In genomic region chr5:97097631-97098041, GRCm38 (mm10) we compare ENCODE assay signal across 16 mouse cellular contexts. TPM values are rescaled to one million over a fixed set of nuclear protein-coding genes. Genes with fewer than 3 reads are reported as not detected.
DNase-seq lines count a peak whose midpoint lies in the region; ATAC-seq and TF ChIP-seq lines count a peak whose summit lies in the region.
"Had no signal": no experiment of that assay in that cellular context is flagged by ENCODE, and none has a peak within 500 bp of the region (broad histone marks: within the 10 kb centered on the region; RNA-seq: fewer than 3 reads in every experiment).

No protein-coding gene starts in this region.

- dilution Hi-C loops in CH12.LX (cut with MboI; ENCODE audit: extremely low pct_ligation_motif_present, extremely low pct_unique_long_range_greater_than_20kb, low sequenced_read_pairs), result no loop called here

- no peak for TF ChIP-seq RAD21 in CH12.LX (IDR thresholded peaks at IDR 0.05; ENCODE audit: low read depth, low read length)

- no peak for TF ChIP-seq EP300 in heart, postnatal 0 days (IDR thresholded peaks at IDR 0.05; ENCODE audit: low read depth)
- no peak for TF ChIP-seq EP300 in CH12.LX (IDR thresholded peaks at IDR 0.05; ENCODE audit: low read length)

- in situ Hi-C loops in CH12.LX (cut with MboI; ENCODE audit: low pct_ligation_motif_present, low pct_unique_long_range_greater_than_20kb, low sequenced_read_pairs), result no loop called here

- H3K4me1 ChIP-seq in heart, postnatal 0 days (ENCODE audit: control insufficient read depth, insufficient read depth), result no peaks in the 10 kb centered on the region
- 0 out of 2 replicates have a peak, but pooled peaks cover 6% of the 10 kb centered on the region for H3K4me1 ChIP-seq in heart, embryonic 12.5 days (replicated peaks)
- no peaks in the 10 kb centered on the region for H3K4me1 ChIP-seq in CH12.LX (ENCODE audit: control insufficient read depth in 1 of 2, insufficient read depth in 2 of 2)
- H3K4me1 ChIP-seq in midbrain, embryonic 10.5 days, result peaks cover 5% of the 10 kb centered on the region
- H3K4me1 ChIP-seq: limb, embryonic 15.5 days had no signal

- ATAC-seq in heart, postnatal 0 days (ENCODE audit: insufficient read depth, low read depth), result 0 out of 2 replicates have a peak, but pooled peaks have one; percentile 33
- ATAC-seq in heart, embryonic 12.5 days (ENCODE audit: insufficient number of reproducible peaks, low FRiP score), result no peak

- H3K9ac ChIP-seq in heart, postnatal 0 days (replicated peaks; ENCODE audit: low read depth, low read length), result no peak overlapping the region
- H3K9ac ChIP-seq in heart, embryonic 12.5 days, result no peak overlapping the region
- H3K9ac ChIP-seq in CH12.LX (ENCODE audit: insufficient read depth, low read depth), result no peak overlapping the region
- H3K9ac ChIP-seq: limb, embryonic 15.5 days had no signal

- H3K79me2 ChIP-seq in CH12.LX (replicated peaks; ENCODE audit: control insufficient read depth, extremely low read depth, insufficient read depth, poor library complexity, severe bottlenecking), result no peaks in the 10 kb centered on the region

- no peak for DNase-seq in heart, postnatal 0 days (ENCODE audit: low spot score)
- no peak for DNase-seq in CH12.LX (ENCODE audit: extremely low read depth)
- peak; percentile 61 for DNase-seq in R1 (ENCODE audit: low read depth, low spot score)
- DNase-seq in midbrain, embryonic 10.5 days (ENCODE audit: low spot score), result peak; percentile 24
- DNase-seq in lung, postnatal 10 days, result no peak
- DNase-seq in cerebellum, adult 11-12 months, result no peak
- no peak for DNase-seq in lung, postnatal 25 days (ENCODE audit: low spot score)
- DNase-seq: adrenal gland, postnatal 14 days; cerebellum, adult 11 months; gastrocnemius, adult 2 months; kidney, adult 2 months; spleen, adult 18-20 months had no signal

- H3K36me3 ChIP-seq in heart, postnatal 0 days (replicated peaks; ENCODE audit: control insufficient read depth, insufficient read depth, low read length), result no peaks in the 10 kb centered on the region
- H3K36me3 ChIP-seq in heart, embryonic 12.5 days, result no peaks in the 10 kb centered on the region
- H3K36me3 ChIP-seq in CH12.LX (replicated peaks in 1 of 2; ENCODE audit: control insufficient read depth in 1 of 2, insufficient read depth in 1 of 2, low read length in 1 of 2), result peaks cover 29 to 48% of the 10 kb centered on the region in 2 experiments
- peaks cover 38% of the 10 kb centered on the region for H3K36me3 ChIP-seq in midbrain, embryonic 10.5 days

- H3K27ac ChIP-seq in heart, postnatal 0 days (ENCODE audit: low read depth), result no peak overlapping the region
- no peak overlapping the region for H3K27ac ChIP-seq in heart, embryonic 12.5 days (ENCODE audit: poor library complexity, severe bottlenecking)
- no peak overlapping the region for H3K27ac ChIP-seq in CH12.LX (ENCODE audit: insufficient read depth, low read depth)
- no peak overlapping the region for H3K27ac ChIP-seq in midbrain, embryonic 10.5 days (replicated peaks)
- H3K27ac ChIP-seq: gastrocnemius, adult 2 months; left cerebral cortex, adult 2 months; limb, embryonic 15.5 days had no signal

- no peak overlapping the region for H3K4me3 ChIP-seq in heart, postnatal 0 days (ENCODE audit: low read depth, low read length)
- H3K4me3 ChIP-seq in heart, embryonic 12.5 days, result no peak overlapping the region
- H3K4me3 ChIP-seq in CH12.LX (replicated peaks in 1 of 3; ENCODE audit: low read depth in 2 of 3, low read length in 2 of 3, poor library complexity in 1 of 3), result no peak overlapping the region
- H3K4me3 ChIP-seq in midbrain, embryonic 10.5 days, result no peak overlapping the region
- H3K4me3 ChIP-seq: gastrocnemius, adult 2 months; left cerebral cortex, adult 2 months; limb, embryonic 15.5 days had no signal

- no peak overlapping the region for H3K4me2 ChIP-seq in heart, postnatal 0 days (ENCODE audit: low read depth, low read length)
- H3K4me2 ChIP-seq in heart, embryonic 12.5 days, result no peak overlapping the region
- no peak overlapping the region for H3K4me2 ChIP-seq in CH12.LX (ENCODE audit: insufficient read depth, low read depth, poor library complexity, severe bottlenecking)
- H3K4me2 ChIP-seq: heart, embryonic 11.5 days; limb, embryonic 15.5 days had no signal

- no peak for TF ChIP-seq CTCF in heart, postnatal 0 days (IDR thresholded peaks at IDR 0.05; ENCODE audit: low read depth)
- TF ChIP-seq CTCF in CH12.LX (conservative IDR thresholded peaks at IDR 0.05 in 1 of 2, IDR thresholded peaks at IDR 0.05 in 1 of 2; ENCODE audit: low read depth in 2 of 2, low read length in 2 of 2), result no peak

- no peaks in the 10 kb centered on the region for H3K27me3 ChIP-seq in heart, postnatal 0 days (ENCODE audit: control insufficient read depth, insufficient read depth, low read length)
- no peaks in the 10 kb centered on the region for H3K27me3 ChIP-seq in heart, embryonic 12.5 days (replicated peaks)
- no peaks in the 10 kb centered on the region for H3K27me3 ChIP-seq in CH12.LX (replicated peaks)
- H3K27me3 ChIP-seq in midbrain, embryonic 10.5 days (ENCODE audit: low read depth, poor library complexity, severe bottlenecking), result no peaks in the 10 kb centered on the region
- H3K27me3 ChIP-seq: limb, embryonic 15.5 days had no signal

- no peaks in the 10 kb centered on the region for H3K9me3 ChIP-seq in heart, postnatal 0 days (replicated peaks; ENCODE audit: control insufficient read depth, low read length)
- no peaks in the 10 kb centered on the region for H3K9me3 ChIP-seq in heart, embryonic 12.5 days (replicated peaks)
- no peaks in the 10 kb centered on the region for H3K9me3 ChIP-seq in CH12.LX (replicated peaks; ENCODE audit: low read length)
- no peaks in the 10 kb centered on the region for H3K9me3 ChIP-seq in midbrain, embryonic 10.5 days (replicated peaks)
- H3K9me3 ChIP-seq: limb, embryonic 15.5 days had no signal

- TF ChIP-seq POLR2A in CH12.LX (IDR thresholded peaks at IDR 0.05; ENCODE audit: low read depth, low read length), result no peak

- WGBS in heart, postnatal 0 days, result 65% methylated on average over 9 of the region's 9 CpGs
- 67% methylated on average over 9 of the region's 9 CpGs for WGBS in heart, embryonic 12.5 days
- 73% methylated on average over 9 of the region's 9 CpGs for WGBS in midbrain, embryonic 10.5 days

TF ChIP-seq in CH12.LX, 34 proteins besides CTCF, POLR2A, EP300 and RAD21:
- TF ChIP-seq USF1 (IDR thresholded peaks at IDR 0.05; ENCODE audit: low read depth, low read length) (no peak), MAFK (IDR thresholded peaks at IDR 0.05; ENCODE audit: insufficient replicate concordance, low read length) (0 out of 2 replicates have a peak, but pooled peaks have one; percentile 6)

RNA-seq across cellular contexts. Expression of gene Paqr3, which starts 13.8 kb away (rescaled TPM):
- total RNA-seq in heart, postnatal 0 days (2014; rRNA removed; ENCODE audit: low replicate concordance), result 2.2 and 2.5 TPM in 2 replicates
- 0.52 and 0.59 TPM in 2 replicates for polyA plus RNA-seq in heart, postnatal 0 days (2015; fragmentation: Nextera tagmentation; extraction: Ambion mirVana)
- 1.9 and 2.5 TPM in 2 replicates for polyA plus RNA-seq in heart, embryonic 12.5 days (2016; fragmentation: Nextera tagmentation; extraction: Ambion mirVana)
- total RNA-seq in CH12.LX (2012; rRNA removed) (3.8 and 6.1 TPM in 2 replicates), CH12.LX (2014; rRNA removed) (3.4 and 3.7 TPM in 2 replicates)
- 4.2 and 5.6 TPM in 2 replicates for polyA plus RNA-seq in CH12.LX (2012; ENCODE audit: insufficient read length, low read depth)
- 8.4 and 9.3 TPM in 2 replicates for polyA plus RNA-seq in midbrain, embryonic 10.5 days (2016; fragmentation: Nextera tagmentation; extraction: Ambion mirVana)

Comparison
In these comparisons a context has a peak if more than half of its experiments do, and no peak if none do; other contexts are left out.
1. DNase-seq: peak in R1 (single experiment) and midbrain, embryonic 10.5 days (single experiment); none in heart, postnatal 0 days (single experiment), CH12.LX (single experiment), lung, postnatal 10 days (single experiment), cerebellum, adult 11-12 months (single experiment) and lung, postnatal 25 days (single experiment).